Mouse (Mus musculus): ENCODE measurements around the gene Arv1. TPM values are rescaled to one million over a fixed set of nuclear protein-coding genes. Genes with fewer than 3 reads are reported as not detected.

The Arv1 gene
- total RNA-seq (2021): 1 to 10 TPM; 8.7 to 9.8 TPM
- long read RNA-seq, experiment 1, partial matches to known transcripts: 3 of 7 reads
- long read RNA-seq, experiment 1, other reads (novel, unspliced or antisense): 1 of 7 reads
- long read RNA-seq, experiment 2, partial matches to known transcripts: 0 of 1 reads
- long read RNA-seq, experiment 2, other reads (novel, unspliced or antisense): 1 of 1 reads

DNA sequence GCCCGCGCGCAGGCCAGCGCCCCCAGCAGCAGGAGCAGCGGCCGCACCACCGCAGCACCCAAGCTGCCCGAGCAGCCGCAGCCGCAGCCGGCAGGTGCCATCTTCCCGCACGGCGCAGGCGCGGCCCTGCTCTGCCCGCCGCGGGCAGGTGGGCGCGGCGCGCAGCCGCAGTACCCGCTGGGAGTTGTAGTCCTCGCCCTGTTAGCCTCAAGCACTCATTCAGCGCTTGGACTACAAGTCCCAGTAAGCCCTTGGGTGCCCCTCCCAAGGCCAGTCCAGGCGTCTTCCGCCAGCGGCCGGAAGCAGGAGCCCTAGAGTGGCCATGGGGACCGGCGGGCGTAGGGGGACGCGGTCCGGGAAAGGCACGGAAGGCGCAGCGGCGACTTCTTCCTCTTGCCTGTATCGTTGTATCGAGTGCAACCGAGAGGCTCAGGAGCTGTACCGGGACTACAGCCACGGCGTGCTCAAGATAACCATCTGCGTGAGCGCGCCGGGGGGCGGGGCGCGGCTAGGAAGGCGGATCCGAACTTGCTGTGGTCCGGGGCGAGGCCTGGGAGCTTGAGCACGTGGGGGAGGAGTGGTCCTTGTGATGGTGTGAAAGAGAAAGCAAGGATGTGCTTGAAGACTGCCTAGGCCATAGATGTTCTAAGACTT is at the start of gene Arv1, which contains the start of gene Ttc13:
TSS of gene Arv1 (plus strand) at position 278 of the 654 bp plus-strand sequence.
TSS of gene Ttc13 (minus strand) at position 122 of the 654 bp plus-strand sequence.
- peak; percentile 96 to 98 for DNase-seq

DNA sequence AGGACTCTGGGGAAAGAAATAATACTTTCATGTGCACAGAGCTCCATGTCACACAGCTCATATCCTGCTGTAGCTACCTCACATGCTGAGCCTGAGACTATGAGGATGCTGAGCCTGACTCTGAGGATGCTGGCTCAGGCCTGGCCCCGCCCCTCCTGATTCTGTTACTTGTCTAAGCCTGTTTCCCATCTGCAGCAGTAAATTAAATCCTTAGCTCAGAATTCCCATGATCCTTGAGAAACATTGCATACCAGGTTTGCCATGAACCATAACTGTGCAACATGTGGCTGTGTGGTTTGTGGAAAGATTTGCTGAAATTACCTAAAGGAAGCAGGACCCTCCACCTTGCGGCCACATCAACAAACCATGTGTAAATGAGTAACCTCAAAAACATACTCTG is 49.6 kb upstream of the Arv1 start:
- no peak for DNase-seq

DNA sequence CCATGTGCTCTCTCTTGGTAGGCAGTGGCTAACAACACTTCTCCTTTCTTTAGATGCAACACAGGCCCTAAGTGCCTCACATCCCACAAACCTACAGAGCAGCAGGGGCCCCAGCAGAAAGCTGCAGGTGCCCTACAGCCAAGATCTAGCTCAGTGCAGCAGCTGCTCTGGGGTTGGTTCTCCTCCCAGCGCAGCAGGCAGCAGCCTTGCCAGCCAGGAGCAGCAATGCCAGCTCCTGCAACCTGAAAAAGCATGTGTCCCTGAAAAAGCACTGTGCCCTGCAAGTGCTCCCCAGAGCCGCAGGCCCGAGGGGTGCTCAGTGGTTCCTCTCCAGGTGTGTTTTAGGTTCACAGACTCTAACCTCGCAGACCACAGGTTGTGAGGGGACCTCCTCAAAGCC is 45.3 kb upstream of the Arv1 start:
- no peak for DNase-seq

GRCm38 (mm10) chr8:124677078-124677477 is 44.9 kb upstream of the Arv1 start:
- no peak for DNase-seq

DNA sequence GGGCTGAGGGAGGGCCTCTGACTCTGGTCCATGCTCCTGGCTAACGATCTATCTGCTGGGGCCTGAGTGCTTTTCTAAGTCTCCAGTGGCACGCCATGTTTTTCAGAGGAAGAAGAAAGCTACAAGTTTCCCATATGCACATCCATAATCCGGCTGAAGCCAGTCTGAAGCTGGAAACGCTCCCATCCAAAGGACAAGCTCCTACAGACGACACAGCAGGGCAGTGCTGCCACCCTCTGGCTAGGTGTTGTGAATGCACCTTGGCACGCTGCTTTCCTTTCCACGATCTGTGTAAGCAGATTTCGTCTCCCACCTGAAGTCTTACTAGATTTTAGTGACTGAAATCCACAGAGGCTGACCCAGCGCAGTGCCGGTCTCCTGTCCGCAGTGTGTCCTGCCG is 44.5 kb upstream of the Arv1 start:
- peak; percentile 82 to 86 for DNase-seq

DNA sequence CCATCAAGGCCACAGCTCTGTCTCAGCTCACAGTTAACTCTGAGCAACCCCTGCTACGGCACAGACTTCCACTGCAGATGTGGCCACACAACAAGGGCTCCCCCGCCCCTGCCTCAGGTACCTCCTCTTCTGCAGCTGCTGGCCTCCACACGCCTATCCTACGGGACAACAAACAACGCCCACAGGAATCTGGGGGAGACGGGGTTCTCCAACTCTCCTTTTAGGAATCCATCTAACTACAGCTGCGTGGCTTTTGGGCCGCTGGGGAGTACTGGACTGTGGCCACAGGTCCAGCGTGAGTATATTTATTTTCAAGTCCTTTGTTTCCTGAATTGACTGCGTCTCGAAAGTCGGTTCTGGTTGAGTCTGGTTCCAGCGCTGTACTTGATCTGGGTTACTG is 43.7 kb upstream of the Arv1 start:
- DNase-seq: no peak

- DNase-seq: no peak
These were observed 40.7 kb upstream of the Arv1 start for GRCm38 (mm10) chr8:124681077-124681791.

DNA sequence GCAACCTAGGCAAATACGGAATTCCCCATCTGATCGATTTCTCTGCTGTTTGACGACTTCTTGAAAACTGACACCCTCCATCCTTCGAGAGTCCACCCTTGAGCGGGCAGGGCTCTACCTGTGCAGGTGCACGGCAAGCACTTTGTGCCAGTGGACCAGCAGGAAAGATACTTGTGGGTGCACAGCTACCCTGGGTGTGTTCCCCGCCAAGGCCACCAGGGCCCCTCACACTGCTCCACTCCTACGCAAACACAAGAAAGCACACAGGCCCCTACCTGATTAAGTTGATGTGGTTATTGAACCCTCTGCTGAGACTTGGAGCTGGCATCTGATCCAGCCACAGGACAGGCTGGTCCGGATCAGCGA is 40.2 kb upstream of the Arv1 start:
- no peak for DNase-seq

GRCm38 (mm10) chr8:124682218-124682617 is 39.7 kb upstream of the Arv1 start:
- no peak for DNase-seq

DNA sequence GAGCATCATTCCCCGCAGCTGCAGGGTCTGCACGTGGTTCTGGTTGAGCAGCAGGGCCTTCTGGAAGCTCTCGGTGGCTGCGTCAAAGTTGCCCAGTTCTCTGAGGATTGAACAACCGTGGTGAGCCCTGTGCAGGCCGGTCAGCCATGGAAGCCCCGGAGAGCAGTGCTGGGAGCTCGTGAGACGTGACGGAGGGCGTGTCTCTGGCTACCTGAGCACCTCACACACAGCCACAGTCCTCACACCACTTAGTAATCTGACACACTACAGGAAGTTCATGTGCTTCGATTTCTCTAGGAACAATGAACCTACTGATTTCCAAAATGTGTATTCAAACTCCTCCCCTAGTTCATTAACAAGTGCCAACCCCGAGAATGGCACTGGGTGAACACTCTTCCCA is 33.0 kb upstream of the Arv1 start:
- DNase-seq: no peak

DNA sequence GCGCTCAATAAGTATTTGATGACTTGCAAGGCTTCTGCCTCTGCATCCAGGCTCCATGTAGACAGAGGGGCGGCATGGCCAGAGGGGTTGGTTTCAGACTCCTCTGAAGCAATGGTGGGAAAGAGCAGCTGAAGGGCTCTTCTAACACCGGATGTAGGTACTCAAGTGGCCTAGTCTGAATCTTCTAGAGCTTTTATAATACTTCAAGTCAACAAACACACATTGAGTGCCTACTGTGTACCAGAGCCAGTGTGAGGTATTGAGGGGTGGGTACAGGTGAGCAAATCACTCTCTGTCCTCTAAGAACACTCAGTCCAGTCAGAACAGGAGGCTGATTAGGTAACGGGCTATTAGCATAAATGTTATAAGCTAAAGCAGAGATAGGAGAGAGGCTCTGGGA is 30.2 kb upstream of the Arv1 start:
- DNase-seq: no peak

DNA sequence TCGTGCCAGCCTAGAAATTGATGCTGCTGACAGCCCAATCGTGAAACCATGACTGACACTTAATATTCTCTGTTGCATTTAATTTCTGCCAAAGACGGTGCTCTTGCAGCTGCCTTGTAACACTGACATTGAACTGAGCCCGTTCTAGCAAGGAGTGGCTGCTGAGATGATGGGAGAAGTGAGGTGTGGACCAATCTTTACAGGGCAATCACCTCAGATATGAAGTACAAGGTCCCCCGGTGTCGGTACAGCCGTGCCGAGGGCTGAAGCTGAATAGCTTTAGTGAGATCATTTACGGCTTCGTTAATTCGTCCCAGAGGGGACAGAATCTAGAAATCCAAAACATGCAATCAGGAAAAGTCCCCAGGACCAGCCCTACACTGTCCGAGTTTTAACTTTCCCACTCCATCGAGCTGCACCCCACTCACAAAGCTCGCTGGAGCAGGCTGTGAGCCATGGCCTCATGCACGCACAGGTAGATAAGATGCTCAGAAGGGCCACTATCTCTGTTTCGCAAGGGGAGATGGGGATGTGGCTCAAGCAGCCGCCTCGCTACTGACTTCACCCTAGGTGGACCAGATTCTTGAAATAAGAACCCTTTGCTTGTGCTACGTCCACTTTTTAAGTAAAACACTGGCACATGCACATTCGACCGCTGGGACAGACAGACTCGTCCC is 26.4 kb upstream of the Arv1 start:
- DNase-seq: no peak

DNA sequence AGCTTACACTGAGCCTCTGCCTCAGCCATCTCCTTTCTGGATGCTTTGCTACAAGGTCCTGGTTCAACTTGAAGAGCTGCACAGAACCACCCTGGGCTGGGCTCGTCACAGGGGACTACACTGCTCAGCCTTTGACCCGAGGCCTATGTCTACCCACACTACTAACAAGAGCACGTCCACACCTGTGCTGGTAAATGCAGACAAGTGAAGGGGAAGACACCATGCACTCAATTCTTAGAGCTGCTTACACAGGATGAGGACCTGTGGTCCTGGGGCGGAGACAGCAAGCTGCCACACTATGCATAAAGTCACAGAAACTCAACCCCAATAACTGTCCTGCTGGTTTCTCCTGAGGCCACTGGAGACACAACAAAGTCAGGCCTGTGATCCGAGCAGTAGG is 21.7 kb upstream of the Arv1 start:
- DNase-seq: no peak

GRCm38 (mm10) chr8:124701023-124701422 is 20.9 kb upstream of the Arv1 start:
- DNase-seq: no peak

GRCm38 (mm10) chr8:124702183-124702582 is 19.8 kb upstream of the Arv1 start:
- no peak for DNase-seq

DNA sequence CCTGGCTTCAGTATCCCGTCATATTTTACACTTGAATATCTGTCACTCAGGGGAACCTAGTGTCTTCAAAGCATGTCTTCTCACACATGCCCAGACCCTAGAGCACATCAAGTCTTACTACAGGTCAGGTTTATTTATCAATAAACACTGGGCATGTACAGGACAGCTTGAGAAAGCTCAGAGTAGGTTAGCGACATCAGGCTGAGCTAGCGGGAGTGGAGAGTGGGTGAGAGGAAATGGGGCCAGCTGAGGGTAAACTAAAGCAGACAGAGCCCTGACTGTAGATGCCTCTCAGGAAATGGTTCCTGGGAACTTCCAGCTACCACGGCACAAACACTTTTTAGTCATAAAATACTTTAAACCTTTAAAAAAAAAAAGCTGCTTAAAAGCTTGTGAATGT is 18.4 kb upstream of the Arv1 start:
- no peak for DNase-seq

- no peak for DNase-seq
These were observed 17.6 kb upstream of the Arv1 start for GRCm38 (mm10) chr8:124704376-124704775.

- DNase-seq: no peak
These were observed 16.1 kb upstream of the Arv1 start for GRCm38 (mm10) chr8:124705823-124706222.

DNA sequence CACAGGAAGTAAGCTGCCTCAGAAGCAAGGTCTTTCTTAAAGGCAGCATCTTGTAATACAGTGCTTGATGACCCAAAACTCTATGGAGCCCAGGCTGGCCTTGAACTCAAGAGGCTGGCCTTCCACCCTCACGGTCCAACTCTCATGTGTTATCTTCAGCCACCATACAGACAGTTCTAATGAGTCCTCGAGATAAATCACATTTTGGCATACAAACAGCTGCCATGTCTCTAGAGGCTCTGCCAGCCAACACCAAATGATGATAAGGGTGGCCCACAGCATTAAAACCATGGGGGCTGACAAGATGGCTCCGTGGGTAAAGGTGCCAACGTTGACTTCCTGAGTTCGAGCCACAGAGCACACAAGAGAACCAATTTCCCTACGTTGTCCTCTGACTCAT is 8.7 kb upstream of the Arv1 start:
- no peak for DNase-seq

- DNase-seq: no peak
These were observed 6.2 kb upstream of the Arv1 start for GRCm38 (mm10) chr8:124715736-124716135.

DNA sequence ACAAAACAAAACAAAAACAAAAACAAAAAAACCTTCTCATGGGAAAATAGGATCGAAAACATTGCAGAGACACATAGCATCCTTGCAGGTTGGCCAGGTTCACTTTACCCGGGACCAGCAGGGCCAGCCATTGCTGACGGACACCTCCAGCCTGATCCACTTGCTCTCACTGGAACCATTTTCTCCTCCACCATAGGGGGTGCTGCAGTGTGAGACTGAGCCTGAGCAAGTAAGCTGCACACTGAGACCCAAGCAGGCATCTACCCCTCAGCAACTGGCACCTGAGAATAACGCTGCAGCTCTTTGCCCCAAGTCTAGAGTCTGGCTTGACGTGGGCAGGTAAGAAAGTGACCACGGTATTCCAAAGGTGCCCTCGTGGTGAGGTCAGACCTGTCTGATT is 1.8 kb upstream of the Arv1 start:
- no peak for DNase-seq

DNA sequence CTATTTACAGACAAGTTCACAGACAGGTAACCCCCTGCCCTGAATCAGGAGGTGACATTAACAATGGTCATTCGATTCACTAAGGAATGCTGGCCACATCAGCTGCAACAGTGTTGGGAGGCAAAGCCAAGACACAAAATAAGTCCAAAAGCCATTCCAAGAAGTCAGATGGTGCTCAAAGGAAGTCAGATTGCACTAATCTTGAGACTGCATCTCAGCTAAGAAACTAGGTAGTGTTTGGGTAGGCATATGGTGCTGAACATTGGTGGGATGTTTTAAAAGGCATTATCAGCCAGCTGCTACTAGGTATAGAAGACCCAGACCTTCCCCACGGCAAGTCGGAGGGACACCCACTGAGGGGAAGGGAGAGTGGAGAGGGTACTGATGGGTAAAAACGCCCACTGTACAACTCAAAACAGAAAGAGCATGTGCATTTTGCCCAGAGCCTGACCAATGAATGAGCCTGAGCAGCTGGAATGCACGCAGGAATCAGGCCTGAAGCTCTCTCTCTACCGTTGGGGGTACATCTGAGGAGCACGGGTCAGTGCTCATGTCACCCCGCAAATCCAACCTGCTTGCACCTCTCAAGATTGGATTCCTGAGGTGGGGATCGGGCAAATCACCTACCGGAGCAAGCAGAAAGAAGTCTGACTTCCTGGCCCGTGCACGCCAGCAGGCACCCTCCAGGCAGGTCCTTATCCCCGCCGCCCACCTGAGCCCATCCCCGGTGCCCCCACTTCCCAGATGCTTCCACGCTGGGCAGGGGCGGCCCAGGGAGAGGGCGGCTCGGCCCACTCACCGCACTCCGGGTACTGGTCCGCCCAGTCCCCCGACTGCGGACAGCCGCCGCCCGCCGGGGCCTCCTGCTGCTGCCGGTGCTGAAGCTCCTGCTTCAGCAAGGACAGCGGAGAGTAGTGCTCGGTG is 739 bp upstream of the Arv1 start:
- no peak for DNase-seq
